In the genomic region with DNA sequence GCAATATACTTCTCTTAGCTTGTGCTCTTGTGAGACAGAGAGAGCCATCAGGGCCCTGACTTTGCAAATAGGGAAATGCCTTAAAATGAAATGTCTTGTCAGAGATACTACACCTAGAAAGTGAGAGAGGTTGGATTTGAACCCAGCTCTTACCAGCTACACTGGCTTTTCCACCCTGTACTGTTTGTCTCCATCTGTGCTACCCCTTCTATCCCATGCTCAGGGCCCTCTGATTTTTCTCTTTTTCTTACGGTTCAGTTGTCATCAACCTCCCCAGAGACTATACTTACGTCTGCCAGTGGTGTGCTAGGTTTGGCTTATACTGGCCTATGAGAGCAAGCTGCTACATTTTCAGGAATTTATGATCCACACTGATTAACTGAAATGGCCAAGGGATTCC, we compare ENCODE assay signal across 28 mouse cellular contexts. TPM values are rescaled to one million over a fixed set of nuclear protein-coding genes. Genes with fewer than 3 reads are reported as not detected.
DNase-seq lines count a peak whose midpoint lies in the region; ATAC-seq and TF ChIP-seq lines count a peak whose summit lies in the region.
"Had no signal": no experiment of that assay in that cellular context is flagged by ENCODE, and none has a peak within 500 bp of the region (broad histone marks: within the 10 kb centered on the region; RNA-seq: fewer than 3 reads in every experiment).

No protein-coding gene starts in this region.

- H3K79me2 ChIP-seq in heart, adult 2 months (replicated peaks; ENCODE audit: control insufficient read depth, insufficient read depth, low read length), result no peaks in the 10 kb centered on the region

- 73% methylated on average over 2 of the region's 2 CpGs for WGBS in heart, adult 2 months
- WGBS in hindbrain, embryonic 11.5 days, result 77% methylated on average over 2 of the region's 2 CpGs

- no peak overlapping the region for H3K27ac ChIP-seq in heart, adult 2 months
- H3K27ac ChIP-seq in hindbrain, embryonic 11.5 days (ENCODE audit: low read depth, low read length), result no peak overlapping the region
- H3K27ac ChIP-seq: embryonic facial prominence, embryonic 10.5 days; embryonic facial prominence, embryonic 12.5 days; forebrain, embryonic 13.5 days; forebrain, embryonic 15.5 days had no signal

- TF ChIP-seq EP300 in heart, adult 2 months (IDR thresholded peaks at IDR 0.05; ENCODE audit: insufficient read depth, low read depth, low read length), result no peak

- intact Hi-C loops in heart, adult 2 months (cut with DNase I), result no loop called here

- no peaks in the 10 kb centered on the region for H3K4me1 ChIP-seq in heart, adult 2 months (ENCODE audit: control insufficient read depth, insufficient read depth, low read length)
- H3K4me1 ChIP-seq in hindbrain, embryonic 11.5 days (replicated peaks; ENCODE audit: control insufficient read depth, insufficient read depth, low read length), result no peaks in the 10 kb centered on the region
- H3K4me1 ChIP-seq: embryonic facial prominence, embryonic 12.5 days; forebrain, embryonic 13.5 days; forebrain, embryonic 15.5 days had no signal

- no peak for ATAC-seq in hindbrain, embryonic 11.5 days (ENCODE audit: low FRiP score)
- ATAC-seq: activated CD4-positive, CD25-positive, alpha-beta regulatory T cell, adult 4 months; forebrain, embryonic 13.5 days; forebrain, embryonic 15.5 days; forebrain, postnatal 0 days; Patski had no signal

- TF ChIP-seq POLR2A in heart, adult 2 months (IDR thresholded peaks at IDR 0.05; ENCODE audit: insufficient read depth, low read depth, low read length), result no peak

- H3K4me2 ChIP-seq in hindbrain, embryonic 11.5 days (replicated peaks; ENCODE audit: low read depth, low read length), result no peak overlapping the region
- H3K4me2 ChIP-seq: embryonic facial prominence, embryonic 12.5 days; forebrain, embryonic 13.5 days; forebrain, embryonic 15.5 days had no signal

- no peaks in the 10 kb centered on the region for H3K9me3 ChIP-seq in hindbrain, embryonic 11.5 days (ENCODE audit: control insufficient read depth, low read length)
- H3K9me3 ChIP-seq: embryonic facial prominence, embryonic 10.5 days; embryonic facial prominence, embryonic 12.5 days; forebrain, embryonic 13.5 days; forebrain, embryonic 15.5 days; G1E had no signal

- H3K36me3 ChIP-seq in heart, adult 2 months (ENCODE audit: control insufficient read depth, insufficient read depth, low read length), result no peaks in the 10 kb centered on the region
- H3K36me3 ChIP-seq in hindbrain, embryonic 11.5 days (ENCODE audit: control insufficient read depth, insufficient read depth, low read length), result no peaks in the 10 kb centered on the region
- H3K36me3 ChIP-seq: embryonic facial prominence, embryonic 10.5 days; embryonic facial prominence, embryonic 12.5 days; forebrain, embryonic 15.5 days; G1E had no signal

- H3K9ac ChIP-seq in heart, adult 2 months (ENCODE audit: low read depth, low read length), result no peak overlapping the region
- no peak overlapping the region for H3K9ac ChIP-seq in hindbrain, embryonic 11.5 days (ENCODE audit: low read depth, low read length)
- H3K9ac ChIP-seq: embryonic facial prominence, embryonic 12.5 days; forebrain, embryonic 13.5 days; forebrain, embryonic 15.5 days; forebrain, postnatal 0 days had no signal

- peak; percentile 52 for DNase-seq in heart, adult 11 months
- no peak for DNase-seq in heart, adult 2 months
- peak; percentile 25 for DNase-seq in induced T-regulatory cell, adult 2 months (ENCODE audit: low read depth)
- DNase-seq in naive thymus-derived CD4-positive, alpha-beta T cell, adult 2 months (ENCODE audit: low read depth), result peak; percentile 40
- DNase-seq in lung, postnatal 10 days, result no peak
- DNase-seq in hindbrain, embryonic 11.5 days (ENCODE audit: low spot score), result no peak
- DNase-seq: adrenal gland, adult 8-10 months; adrenal gland, postnatal 14 days; adrenal gland, postnatal 36 days; B cell, adult 2 months; cerebellum, adult 11 months; cerebellum, adult 18-20 months; cerebellum, adult 8-10 months; cerebellum, postnatal 10 days; cerebellum, postnatal 25 days; forebrain, postnatal 0 days had no signal

- TF ChIP-seq CTCF in heart, adult 2 months (IDR thresholded peaks at IDR 0.05), result no peak

- H3K4me3 ChIP-seq in heart, adult 2 months, result no peak overlapping the region
- H3K4me3 ChIP-seq in hindbrain, embryonic 11.5 days (ENCODE audit: low read depth, low read length), result no peak overlapping the region
- H3K4me3 ChIP-seq: embryonic facial prominence, embryonic 10.5 days; embryonic facial prominence, embryonic 12.5 days; forebrain, embryonic 13.5 days; forebrain, embryonic 15.5 days had no signal

- H3K27me3 ChIP-seq in heart, adult 2 months (ENCODE audit: control insufficient read depth, insufficient read depth, low read length), result no peaks in the 10 kb centered on the region
- no peaks in the 10 kb centered on the region for H3K27me3 ChIP-seq in hindbrain, embryonic 11.5 days (ENCODE audit: control insufficient read depth, insufficient read depth, low read length)
- H3K27me3 ChIP-seq: embryonic facial prominence, embryonic 12.5 days; forebrain, embryonic 13.5 days; forebrain, embryonic 15.5 days had no signal

RNA-seq across cellular contexts. Expression of gene Itk, which starts 4.4 kb away (rescaled TPM):
- total RNA-seq in heart, adult 2 months (2021), result under 1 TPM; 0.26 to 0.30 TPM
- polyA plus RNA-seq in heart, adult 2 months (2012; rRNA removed), result 0.35 and 0.51 TPM in 2 replicates
- not detected in 2 replicates for polyA plus RNA-seq in hindbrain, embryonic 11.5 days (2014; fragmentation: Nextera tagmentation; extraction: Ambion mirVana)
- polyA plus RNA-seq: forebrain, embryonic 13.5 days; forebrain, embryonic 15.5 days had no signal

RNA-seq across cellular contexts. Expression of gene Fam71b, which starts 11.4 kb away (rescaled TPM):
- total RNA-seq in heart, adult 2 months (2021), result not detected
- 0.06 TPM in 1 of 2 replicates, not detected in the other for polyA plus RNA-seq in heart, adult 2 months (2012; rRNA removed)
- polyA plus RNA-seq in hindbrain, embryonic 11.5 days (2014; fragmentation: Nextera tagmentation; extraction: Ambion mirVana), result not detected in 2 replicates
- total RNA-seq: adrenal gland, adult 18-20 months; adrenal gland, adult 8-10 months; adrenal gland, postnatal 14 days; adrenal gland, postnatal 36 days; forebrain, postnatal 0 days had no signal
- polyA plus RNA-seq: activated CD4-positive, CD25-positive, alpha-beta regulatory T cell, adult 4 months; brain, embryonic 14.5 days; cortical plate, adult 2 months; embryonic facial prominence, embryonic 10.5 days; embryonic facial prominence, embryonic 12.5 days; embryonic facial prominence, embryonic 14.5 days; forebrain, embryonic 11.5 days; forebrain, embryonic 13.5 days; forebrain, embryonic 15.5 days; forebrain, postnatal 0 days; G1E; Patski had no signal

RNA-seq across cellular contexts. Expression of gene Med7, which starts 51.8 kb away (rescaled TPM):
- total RNA-seq in heart, adult 2 months (2021), result 10 to 100 TPM; 16.8 to 17.1 TPM
- 8.1 and 16.5 TPM in 2 replicates for polyA plus RNA-seq in heart, adult 2 months (2012; rRNA removed)
- polyA plus RNA-seq in hindbrain, embryonic 11.5 days (2014; fragmentation: Nextera tagmentation; extraction: Ambion mirVana), result 104 and 109 TPM in 2 replicates

Comparison
In these comparisons a context has a peak if more than half of its experiments do, and no peak if none do; other contexts are left out.
1. DNase-seq: peak in heart, adult 11 months (single experiment), induced T-regulatory cell, adult 2 months (single experiment) and naive thymus-derived CD4-positive, alpha-beta T cell, adult 2 months (single experiment); none in heart, adult 2 months (0 of 2), lung, postnatal 10 days (single experiment) and hindbrain, embryonic 11.5 days (single experiment).